Mouse (Mus musculus): ENCODE measurements around the gene Plcz1. TPM values are rescaled to one million over a fixed set of nuclear protein-coding genes. Genes with fewer than 3 reads are reported as not detected.

Plcz1 gene
- polyA plus RNA-seq, 1 experiment, result 0.05 TPM

GRCm38 (mm10) chr6:139974668-139975067, 66.6 kb downstream of the Plcz1 start:
- no peak for DNase-seq
- no peaks in the 10 kb centered on the region for H3K4me1 ChIP-seq (ENCODE audit: control insufficient read depth, insufficient read depth, low read length)

GRCm38 (mm10) chr6:139971608-139972298, 69.5 kb downstream of the Plcz1 start:
- TF ChIP-seq CTCF (IDR thresholded peaks at IDR 0.05; ENCODE audit: borderline replicate concordance, insufficient read depth, low read depth, low read length) (no peak), POLR2A (IDR thresholded peaks at IDR 0.05; ENCODE audit: borderline replicate concordance, insufficient read depth, low read length) (no peak)
- 79% methylated on average over 4 of the region's 4 CpGs for WGBS
- H3K27me3 ChIP-seq (ENCODE audit: control insufficient read depth, insufficient read depth, low read length), result no peaks in the 10 kb centered on the region
- no peak overlapping the region for H3K27ac ChIP-seq (ENCODE audit: insufficient read depth, low read length)
- H3K4me1 ChIP-seq (ENCODE audit: control insufficient read depth, insufficient read depth, low read length), result no peaks in the 10 kb centered on the region
- no peak for DNase-seq
- H3K4me3 ChIP-seq (replicated peaks; ENCODE audit: insufficient read depth, low read depth, low read length), result no peak overlapping the region

More at GRCm38 (mm10) chr6:139974668-139975067, 66.6 kb downstream of the Plcz1 start:
- no peaks in the 10 kb centered on the region for H3K27me3 ChIP-seq (ENCODE audit: control insufficient read depth, insufficient read depth, low read length)
- H3K27ac ChIP-seq (ENCODE audit: insufficient read depth, low read length), result no peak overlapping the region
- H3K4me3 ChIP-seq (replicated peaks; ENCODE audit: insufficient read depth, low read depth, low read length), result no peak overlapping the region
- no peak for TF ChIP-seq CTCF (IDR thresholded peaks at IDR 0.05; ENCODE audit: borderline replicate concordance, insufficient read depth, low read depth, low read length)
- TF ChIP-seq POLR2A (IDR thresholded peaks at IDR 0.05; ENCODE audit: borderline replicate concordance, insufficient read depth, low read length), result no peak
- WGBS, result 67% methylated on average over 5 of the region's 5 CpGs

GRCm38 (mm10) chr6:139966684-139967083, 74.6 kb downstream of the Plcz1 start:
- DNase-seq, result no peak
- Histone ChIP-seq H3K27ac (ENCODE audit: insufficient read depth, low read length) (no peak overlapping the region), H3K27me3 (ENCODE audit: control insufficient read depth, insufficient read depth, low read length) (no peaks in the 10 kb centered on the region), H3K4me1 (ENCODE audit: control insufficient read depth, insufficient read depth, low read length) (no peaks in the 10 kb centered on the region), H3K4me3 (replicated peaks; ENCODE audit: insufficient read depth, low read depth, low read length) (no peak overlapping the region)
- no peak for TF ChIP-seq CTCF (IDR thresholded peaks at IDR 0.05; ENCODE audit: borderline replicate concordance, insufficient read depth, low read depth, low read length)
- TF ChIP-seq POLR2A (IDR thresholded peaks at IDR 0.05; ENCODE audit: borderline replicate concordance, insufficient read depth, low read length), result no peak
- whole genome bisulfite sequencing, result 17% methylated on average over 6 of the region's 6 CpGs

GRCm38 (mm10) chr6:139964895-139965294, 76.4 kb downstream of the Plcz1 start:
- WGBS, result 90% methylated on average over 3 of the region's 3 CpGs
- Histone ChIP-seq H3K4me1 (ENCODE audit: control insufficient read depth, insufficient read depth, low read length) (no peaks in the 10 kb centered on the region), H3K27me3 (ENCODE audit: control insufficient read depth, insufficient read depth, low read length) (no peaks in the 10 kb centered on the region), H3K4me3 (replicated peaks; ENCODE audit: insufficient read depth, low read depth, low read length) (no peak overlapping the region), H3K27ac (ENCODE audit: insufficient read depth, low read length) (no peak overlapping the region)
- DNase-seq, result no peak
- TF ChIP-seq CTCF (IDR thresholded peaks at IDR 0.05; ENCODE audit: borderline replicate concordance, insufficient read depth, low read depth, low read length) (no peak), POLR2A (IDR thresholded peaks at IDR 0.05; ENCODE audit: borderline replicate concordance, insufficient read depth, low read length) (no peak)

- no peak overlapping the region for H3K27ac ChIP-seq (ENCODE audit: insufficient read depth, low read length)
- 30% methylated on average over 3 of the region's 3 CpGs for WGBS
- no peak for TF ChIP-seq CTCF (IDR thresholded peaks at IDR 0.05; ENCODE audit: borderline replicate concordance, insufficient read depth, low read depth, low read length)
- no peak for TF ChIP-seq POLR2A (IDR thresholded peaks at IDR 0.05; ENCODE audit: borderline replicate concordance, insufficient read depth, low read length)
- no peaks in the 10 kb centered on the region for H3K27me3 ChIP-seq (ENCODE audit: control insufficient read depth, insufficient read depth, low read length)
- H3K4me1 ChIP-seq (ENCODE audit: control insufficient read depth, insufficient read depth, low read length), result no peaks in the 10 kb centered on the region
- no peak overlapping the region for H3K4me3 ChIP-seq (replicated peaks; ENCODE audit: insufficient read depth, low read depth, low read length)
- DNase-seq, result no peak
Observed at GRCm38 (mm10) chr6:139963775-139964174, 77.5 kb downstream of the Plcz1 start.

GRCm38 (mm10) chr6:139957531-139958241, 83.6 kb downstream of the Plcz1 start:
- Histone ChIP-seq H3K27ac (ENCODE audit: insufficient read depth, low read length) (no peak overlapping the region), H3K4me1 (ENCODE audit: control insufficient read depth, insufficient read depth, low read length) (no peaks in the 10 kb centered on the region; the same call in 1 of the 2 replicates), H3K27me3 (ENCODE audit: control insufficient read depth, insufficient read depth, low read length) (no peaks in the 10 kb centered on the region), H3K4me3 (replicated peaks; ENCODE audit: insufficient read depth, low read depth, low read length) (no peak overlapping the region)
- no peak for DNase-seq
- 35% methylated on average over 7 of the region's 7 CpGs for WGBS
- TF ChIP-seq CTCF (IDR thresholded peaks at IDR 0.05; ENCODE audit: borderline replicate concordance, insufficient read depth, low read depth, low read length), result no peak
- TF ChIP-seq POLR2A (IDR thresholded peaks at IDR 0.05; ENCODE audit: borderline replicate concordance, insufficient read depth, low read length), result no peak

- no peaks in the 10 kb centered on the region for H3K27me3 ChIP-seq (ENCODE audit: control insufficient read depth, insufficient read depth, low read length)
- 86% methylated on average over 12 of the region's 12 CpGs for WGBS
- TF ChIP-seq CTCF (IDR thresholded peaks at IDR 0.05; ENCODE audit: borderline replicate concordance, insufficient read depth, low read depth, low read length) (no peak), POLR2A (IDR thresholded peaks at IDR 0.05; ENCODE audit: borderline replicate concordance, insufficient read depth, low read length) (no peak)
- H3K4me3 ChIP-seq (replicated peaks; ENCODE audit: insufficient read depth, low read depth, low read length), result no peak overlapping the region
- DNase-seq, result no peak
- H3K4me1 ChIP-seq (ENCODE audit: control insufficient read depth, insufficient read depth, low read length), result no peaks in the 10 kb centered on the region; the same call in 1 of the 2 replicates
- no peak overlapping the region for H3K27ac ChIP-seq (ENCODE audit: insufficient read depth, low read length)
Observed at GRCm38 (mm10) chr6:139953596-139953995, 87.7 kb downstream of the Plcz1 start.

All from cerebellum, adult 2 months (tissue).